Mouse (Mus musculus): ENCODE measurements at regions not wholly inside any gene's neighbourhood (a gene's known extent, or its start where the extent isn't known, plus 50 kb on each side); places are given as distances from the start of the nearest gene placed in this dataset.

- no peak for TF ChIP-seq CTCF (IDR thresholded peaks at IDR 0.05; ENCODE audit: low read depth)
- no peak for TF ChIP-seq EP300 (IDR thresholded peaks at IDR 0.05; ENCODE audit: low read depth)
Observed at GRCm38 (mm10) chr7:129002419-129002818, 254.4 kb upstream of the Plpp4 start.

All from liver, postnatal 0 days (tissue).